Mouse (Mus musculus) cortical plate, adult 2 months (tissue): ENCODE measurements around the gene Lcn11.

Experiments used
- CTCF ChIP-seq: fragments of 200-500 bp; IDR thresholded peaks from 2 replicates; pipeline ENCODE4 v1.5.1; 2011; ENCODE audit warnings: mild to moderate bottlenecking, control low read depth, low read length; ENCODE audit not compliant: insufficient read depth; ENCODE audit errors: extremely low read depth
- POLR2A ChIP-seq: fragments of 200-500 bp; IDR thresholded peaks from 2 replicates; pipeline ENCODE4 v1.6.1; 2011; ENCODE audit warnings: mild to moderate bottlenecking, low read length, control low read depth; ENCODE audit not compliant: insufficient read depth; ENCODE audit errors: extremely low read depth

GRCm38 (mm10) chr2:25765269-25765668 is 11.5 kb upstream of the Lcn11 start, which contains the start of gene Lcn3:
- TF ChIP-seq POLR2A (no peak), CTCF (no peak)
